Mouse (Mus musculus): Measurements from ENCODE around the gene Rgs2. TPM values are rescaled to one million over a fixed set of nuclear protein-coding genes. Genes with fewer than 3 reads are reported as not detected.

Gene Rgs2
- total and polyA plus RNA-seq, 3 experiments = 1.2 to 2.9 TPM; not detected in 1

GRCm38 (mm10) chr1:143956090-143956489 is 47.9 kb downstream of the Rgs2 start:
- Histone ChIP-seq H3K4me1 (ENCODE audit: control insufficient read depth in 1 of 2, insufficient read depth in 2 of 2, low read length in 2 of 2) (no peaks in the 10 kb centered on the region), H3K9me3 (replicated peaks; ENCODE audit: insufficient read depth, low read length) (no peaks in the 10 kb centered on the region), H3K9ac (ENCODE audit: control insufficient read depth, low read depth, low read length, poor library complexity, severe bottlenecking) (no peak overlapping the region), H3K27ac (ENCODE audit: control insufficient read depth, low read depth, low read length) (no peak overlapping the region), H3K4me3 (ENCODE audit: control insufficient read depth in 1 of 2, insufficient read depth in 1 of 2, low read depth in 2 of 2, low read length in 2 of 2) (no peak overlapping the region), H3K27me3 (ENCODE audit: control insufficient read depth in 1 of 2, insufficient read depth in 2 of 2, low read length in 2 of 2) (no peaks in the 10 kb centered on the region), H3K36me3 (ENCODE audit: control insufficient read depth in 1 of 2, insufficient read depth in 2 of 2, low read length in 2 of 2) (no peaks in the 10 kb centered on the region; a peak in 1 of 4 replicates), H3K79me2 (ENCODE audit: control insufficient read depth, insufficient read depth, low read length, poor library complexity) (no peaks in the 10 kb centered on the region)
- peak; percentile 25 for DNase-seq (ENCODE audit: low read depth, low spot score)
- TF ChIP-seq E2F4 (IDR thresholded peaks at IDR 0.05; ENCODE audit: borderline replicate concordance, low read depth, low read length) (no peak), POLR2A (IDR thresholded peaks at IDR 0.05; ENCODE audit: control insufficient read depth in 1 of 2, insufficient read depth in 1 of 2, low read depth in 1 of 2, low read length in 2 of 2, poor library complexity in 1 of 2) (no peak), TAL1 (IDR thresholded peaks at IDR 0.05; ENCODE audit: low read length) (no peak), GATA1 (IDR thresholded peaks at IDR 0.05; ENCODE audit: low read depth, low read length) (no peak)

GRCm38 (mm10) chr1:143952841-143953240 is 51.1 kb downstream of the Rgs2 start:
- TF ChIP-seq NELFE (IDR thresholded peaks at IDR 0.05; ENCODE audit: low read depth, low read length) = no peak
- TF ChIP-seq CTCF (IDR thresholded peaks at IDR 0.05 in 2 of 3, conservative IDR thresholded peaks at IDR 0.05 in 1 of 3; ENCODE audit: control insufficient read depth in 1 of 3, insufficient read depth in 1 of 3, low read depth in 2 of 3, low read length in 3 of 3, poor library complexity in 1 of 3, severe bottlenecking in 1 of 3) = no peak
- TF ChIP-seq POLR2AphosphoS2 (IDR thresholded peaks at IDR 0.05; ENCODE audit: low read length) = no peak
- no peak for TF ChIP-seq KAT2A (conservative IDR thresholded peaks at IDR 0.05; ENCODE audit: low read depth, low read length)
- no peak for TF ChIP-seq MAFK (IDR thresholded peaks at IDR 0.05; ENCODE audit: borderline replicate concordance, low read depth, low read length)
- TF ChIP-seq USF1 (IDR thresholded peaks at IDR 0.05; ENCODE audit: low read depth, low read length) = no peak
- no peak for TF ChIP-seq ZNF384 (IDR thresholded peaks at IDR 0.05; ENCODE audit: low read depth, low read length)
- TF ChIP-seq E2F4 (IDR thresholded peaks at IDR 0.05; ENCODE audit: borderline replicate concordance, low read depth, low read length) = no peak
- no peak for TF ChIP-seq RCOR1 (IDR thresholded peaks at IDR 0.05; ENCODE audit: low read depth, low read length)
- TF ChIP-seq CHD2 (IDR thresholded peaks at IDR 0.05; ENCODE audit: low read length) = no peak
- no peak for TF ChIP-seq MXI1 (IDR thresholded peaks at IDR 0.05; ENCODE audit: low read depth, low read length)
- no peak for TF ChIP-seq JUND (IDR thresholded peaks at IDR 0.05; ENCODE audit: low read depth, low read length)
- no peak for TF ChIP-seq EP300 (IDR thresholded peaks at IDR 0.05; ENCODE audit: low read depth in 1 of 2, low read length in 2 of 2)
- no peak for TF ChIP-seq MAX (IDR thresholded peaks at IDR 0.05; ENCODE audit: low read length)
- no peak for TF ChIP-seq TAL1 (IDR thresholded peaks at IDR 0.05; ENCODE audit: low read length)
- no peak for TF ChIP-seq SMC3 (IDR thresholded peaks at IDR 0.05; ENCODE audit: low read depth, low read length)
- no peak for TF ChIP-seq MYC (IDR thresholded peaks at IDR 0.05; ENCODE audit: low read depth, low read length)
- TF ChIP-seq SIN3A (IDR thresholded peaks at IDR 0.05; ENCODE audit: low read length) = no peak
- no peak for TF ChIP-seq ZC3H11A (IDR thresholded peaks at IDR 0.05; ENCODE audit: low read depth, low read length)
- TF ChIP-seq POLR2AphosphoS5 (IDR thresholded peaks at IDR 0.05; ENCODE audit: borderline replicate concordance, low read depth, low read length) = no peak
- no peak for DNase-seq (ENCODE audit: low read depth, low spot score)
- no peaks in the 10 kb centered on the region for H3K79me2 ChIP-seq (ENCODE audit: control insufficient read depth, insufficient read depth, low read length, poor library complexity)

More at GRCm38 (mm10) chr1:143952841-143953240, 51.1 kb downstream of the Rgs2 start:
- Histone ChIP-seq H3K9ac (ENCODE audit: control insufficient read depth, low read depth, low read length, poor library complexity, severe bottlenecking) (no peak overlapping the region), H3K27me3 (ENCODE audit: control insufficient read depth in 1 of 2, insufficient read depth in 2 of 2, low read length in 2 of 2) (no peaks in the 10 kb centered on the region), H3K4me3 (ENCODE audit: control insufficient read depth in 1 of 2, insufficient read depth in 1 of 2, low read depth in 2 of 2, low read length in 2 of 2) (no peak overlapping the region), H3K4me1 (ENCODE audit: control insufficient read depth in 1 of 2, insufficient read depth in 2 of 2, low read length in 2 of 2) (no peaks in the 10 kb centered on the region), H3K36me3 (ENCODE audit: control insufficient read depth in 1 of 2, insufficient read depth in 2 of 2, low read length in 2 of 2) (no peaks in the 10 kb centered on the region; a peak in 1 of 4 replicates), H3K27ac (ENCODE audit: control insufficient read depth, low read depth, low read length) (no peak overlapping the region), H3K9me3 (replicated peaks; ENCODE audit: insufficient read depth, low read length) (no peaks in the 10 kb centered on the region)

Other genes with a start within 250 kb of the Rgs2 start
- gene Trove2, start 227.1 kb downstream of the Rgs2 start, total RNA-seq (2012; rRNA removed) = 4.6 and 5.5 TPM in 2 replicates
- gene Trove2, start 227.1 kb downstream of the Rgs2 start, polyA plus RNA-seq (2012; ENCODE audit: insufficient read depth in 1 of 2, insufficient read length in 2 of 2, low read depth in 1 of 2, low replicate concordance in 2 of 2, missing spikeins in 1 of 2) = 1 to 10 TPM in 1 of 2 experiments, not detected in 1; 4.5 TPM
- gene Uchl5, start 226.9 kb downstream of the Rgs2 start, total RNA-seq (2012; rRNA removed) = 110 and 116 TPM in 2 replicates
- 100 to 1,000 TPM in 1 of 2 experiments, 10 to 100 TPM in 1; 86.5 to 154 TPM for gene Uchl5, start 226.9 kb downstream of the Rgs2 start, polyA plus RNA-seq (2012; ENCODE audit: insufficient read depth in 1 of 2, insufficient read length in 2 of 2, low read depth in 1 of 2, low replicate concordance in 2 of 2, missing spikeins in 1 of 2)
- gene Rgs13, start 173.2 kb upstream of the Rgs2 start, total RNA-seq (2012; rRNA removed) = not detected in 2 replicates
- gene Rgs13, start 173.2 kb upstream of the Rgs2 start, polyA plus RNA-seq (2012; ENCODE audit: insufficient read depth in 1 of 2, insufficient read length in 2 of 2, low read depth in 1 of 2, low replicate concordance in 2 of 2, missing spikeins in 1 of 2) = not detected
- gene Rgs1, start 245.1 kb upstream of the Rgs2 start, total RNA-seq (2012; rRNA removed) = 1.7 and 5.9 TPM in 2 replicates
- gene Rgs1, start 245.1 kb upstream of the Rgs2 start, polyA plus RNA-seq (2012; ENCODE audit: insufficient read depth in 1 of 2, insufficient read length in 2 of 2, low read depth in 1 of 2, low replicate concordance in 2 of 2, missing spikeins in 1 of 2) = under 1 TPM in 1 of 2 experiments, not detected in 1; 0.91 TPM

Data from MEL (cell line).